Mouse (Mus musculus): ENCODE measurements around the gene Ubl4a.

DNA sequence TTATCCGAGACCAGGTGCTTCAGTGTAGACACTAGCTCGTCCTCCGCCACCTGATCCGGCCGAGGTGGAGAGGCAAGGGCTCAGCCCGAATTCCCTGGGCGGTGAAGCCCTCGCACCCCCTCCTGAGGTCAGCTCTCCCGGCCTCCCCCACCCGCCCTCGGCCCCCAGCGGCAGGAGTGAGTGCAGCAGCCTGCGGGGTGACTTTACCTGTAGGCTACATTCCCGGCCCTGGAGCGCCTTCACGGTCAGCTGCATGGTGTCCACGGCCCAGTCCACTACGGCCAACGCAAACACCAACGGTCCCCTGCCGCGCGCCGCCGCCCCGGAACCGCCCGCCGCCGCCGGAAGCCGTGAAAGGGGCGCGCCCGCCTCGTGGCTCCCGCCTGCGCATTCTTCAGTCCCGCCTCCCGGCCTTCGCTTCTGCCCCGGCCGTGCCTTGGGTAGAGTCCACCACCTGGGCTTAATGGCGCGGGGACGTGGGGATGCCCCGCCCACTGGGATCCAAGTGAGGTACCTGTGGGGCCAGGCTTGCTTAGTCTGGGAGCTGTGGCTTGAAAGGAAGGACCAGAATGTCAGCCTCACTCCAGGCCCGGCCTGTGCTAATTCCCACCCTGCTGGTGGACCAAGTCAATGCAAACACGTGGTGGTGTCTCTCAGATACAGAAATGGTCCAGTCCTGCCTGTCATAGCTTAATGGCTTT, 4.7 kb downstream of the Ubl4a start:
- TF ChIP-seq CTCF (IDR thresholded peaks at IDR 0.05; ENCODE audit: low read depth, low read length) (no peak), POLR2A (IDR thresholded peaks at IDR 0.05; ENCODE audit: insufficient read depth, low read length) (no peak), EP300 (IDR thresholded peaks at IDR 0.05; ENCODE audit: insufficient read depth, low read depth, low read length) (no peak)

Data from ES-Bruce4 (cell line).